Mouse (Mus musculus) retina, adult 2 months (tissue): ENCODE data around the gene Acad10.
"Not testable (repeated sequence)": the region's sequence is repeated elsewhere in the genome, so short reads cannot be mapped to it uniquely, and the experiment has no call there.

Experiments used
- DNase-seq: peaks from one replicate; pipeline ENCODE4 v3.0.0-alpha.2; 2012; ENCODE audit warnings: low read depth, low spot score

The Acad10 gene

GRCm38 (mm10) chr5:121660059-121660896 lies at the start of gene Acad10, which contains the start of gene Brap:
TSS of gene Acad10 (minus strand) at chr5:121660514.
TSS of gene Brap (plus strand) at chr5:121660563.
- peak; percentile 80 for DNase-seq

GRCm38 (mm10) chr5:121704512-121705248 lies 44.4 kb upstream of the Acad10 start:
- DNase-seq = no peak

- DNase-seq = no peak
Measured at GRCm38 (mm10) chr5:121703341-121703740, 43.0 kb upstream of the Acad10 start.

- DNase-seq = no peak
Measured at GRCm38 (mm10) chr5:121701111-121701769, 40.9 kb upstream of the Acad10 start.

- DNase-seq = no peak
Measured at GRCm38 (mm10) chr5:121700496-121700895, 40.2 kb upstream of the Acad10 start.

- DNase-seq = no peak
Measured at GRCm38 (mm10) chr5:121699891-121700290, 39.6 kb upstream of the Acad10 start.

GRCm38 (mm10) chr5:121696761-121697160 lies 36.4 kb upstream of the Acad10 start:
- DNase-seq = no peak

GRCm38 (mm10) chr5:121692897-121693296 lies 32.6 kb upstream of the Acad10 start:
- DNase-seq = no peak

- DNase-seq = not testable (repeated sequence)
Measured at GRCm38 (mm10) chr5:121691436-121691835, 31.1 kb upstream of the Acad10 start.

- DNase-seq = no peak
Measured at GRCm38 (mm10) chr5:121690482-121691211, 30.3 kb upstream of the Acad10 start.

- DNase-seq = no peak
Measured at GRCm38 (mm10) chr5:121686113-121686898, 26.0 kb upstream of the Acad10 start.

- DNase-seq = no peak
Measured at GRCm38 (mm10) chr5:121685495-121685894, 25.2 kb upstream of the Acad10 start.

GRCm38 (mm10) chr5:121682250-121682649 lies 21.9 kb upstream of the Acad10 start:
- no peak for DNase-seq

GRCm38 (mm10) chr5:121670412-121670811 lies 10.1 kb upstream of the Acad10 start:
- DNase-seq = no peak

GRCm38 (mm10) chr5:121668411-121668810 lies 8.1 kb upstream of the Acad10 start:
- no peak for DNase-seq

- no peak for DNase-seq
Measured at GRCm38 (mm10) chr5:121667067-121667466, 6.8 kb upstream of the Acad10 start.

- DNase-seq = no peak
Measured at GRCm38 (mm10) chr5:121664971-121665370, 4.7 kb upstream of the Acad10 start.

- no peak for DNase-seq
Measured at GRCm38 (mm10) chr5:121664078-121664477, 3.8 kb upstream of the Acad10 start.

- no peak for DNase-seq
Measured at GRCm38 (mm10) chr5:121663456-121663855, 3.1 kb upstream of the Acad10 start.

GRCm38 (mm10) chr5:121661494-121661893 lies 1.2 kb upstream of the Acad10 start:
- DNase-seq = no peak

GRCm38 (mm10) chr5:121660897-121661254 lies 562 bp upstream of the Acad10 start:
- DNase-seq = no peak
